Mouse (Mus musculus) MEL-GATA-1-ER (cell line): ENCODE measurements at regions not wholly inside any gene's neighbourhood (a gene's known extent, or its start where the extent isn't known, plus 50 kb on each side); places are given as distances from the start of the nearest gene placed in this dataset.

Experiments
- DNase-seq: peaks from one replicate; pipeline ENCODE4 v3.0.0-alpha.2; 2012; ENCODE audit warnings: low read depth; ENCODE audit errors: extremely low read depth

DNA sequence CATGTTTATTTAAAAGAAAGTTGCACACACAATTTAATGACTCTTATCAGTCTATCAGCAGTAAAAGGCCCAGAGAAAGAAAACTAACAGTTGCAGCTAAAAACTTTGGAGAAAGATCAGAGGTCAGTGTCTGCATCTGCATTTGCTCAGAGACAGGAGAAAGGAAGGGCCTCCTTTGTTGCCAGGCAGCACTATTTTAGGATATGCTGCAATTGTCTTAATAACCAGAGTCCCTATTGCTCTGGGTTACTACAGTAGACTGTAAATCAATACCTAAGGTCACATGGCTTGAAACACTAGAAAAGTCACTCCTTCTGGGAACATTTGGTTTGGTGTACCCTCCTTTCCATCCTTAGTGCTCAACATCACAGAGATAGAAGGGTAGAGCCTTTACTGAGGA, 175.7 kb downstream of the Hdgfl1 start:
- no peak for DNase-seq

DNA sequence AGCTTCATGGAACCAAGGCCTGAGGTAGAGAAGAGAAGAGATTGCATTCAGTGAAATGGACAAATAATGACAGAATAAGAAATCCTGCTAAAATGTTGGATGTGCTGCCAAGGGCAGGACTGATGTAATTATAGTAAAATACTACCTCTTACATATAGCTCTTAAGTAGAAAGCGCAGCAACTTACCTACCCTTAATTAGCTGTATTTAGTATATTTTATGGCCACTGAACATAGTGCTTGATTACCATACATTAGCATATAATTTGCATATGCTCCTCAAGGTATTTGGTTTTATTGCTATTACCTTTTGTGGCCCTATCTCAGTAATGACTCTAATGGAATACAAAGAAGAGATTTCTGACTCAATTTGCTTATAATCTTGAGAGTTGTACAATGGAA, 176.2 kb downstream of the Hdgfl1 start:
- no peak for DNase-seq

DNA sequence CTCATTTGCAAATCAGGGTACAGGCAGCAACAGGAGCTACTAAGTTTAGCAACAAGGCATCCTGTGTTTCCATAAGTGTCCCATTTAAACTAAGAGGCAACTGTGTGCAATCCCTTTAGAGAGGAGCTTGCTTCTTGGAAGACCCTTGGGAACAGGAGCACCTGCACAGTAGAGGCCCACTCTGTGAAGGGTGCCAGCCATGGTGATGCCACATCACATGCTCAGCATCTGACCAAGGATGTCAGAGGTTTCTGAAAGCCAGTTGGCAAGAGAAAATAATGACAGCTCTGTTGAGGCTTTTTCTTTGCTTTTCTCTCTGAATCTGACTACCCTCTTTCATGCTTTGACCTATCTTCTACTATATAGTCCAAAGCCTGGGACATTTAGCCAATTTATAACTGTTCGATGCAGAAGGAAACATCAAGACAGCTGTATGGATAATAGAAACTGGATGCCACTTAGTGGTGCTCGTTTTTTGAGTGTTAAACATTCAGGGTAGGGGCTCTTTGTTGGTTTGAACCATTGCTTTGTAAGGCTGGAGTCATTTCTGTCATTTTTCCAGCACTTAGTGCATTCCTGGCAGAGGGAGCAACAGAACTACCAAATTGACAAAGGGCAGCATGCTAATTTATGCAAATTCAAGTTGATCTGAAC, 193.9 kb downstream of the Hdgfl1 start:
- no peak for DNase-seq

DNA sequence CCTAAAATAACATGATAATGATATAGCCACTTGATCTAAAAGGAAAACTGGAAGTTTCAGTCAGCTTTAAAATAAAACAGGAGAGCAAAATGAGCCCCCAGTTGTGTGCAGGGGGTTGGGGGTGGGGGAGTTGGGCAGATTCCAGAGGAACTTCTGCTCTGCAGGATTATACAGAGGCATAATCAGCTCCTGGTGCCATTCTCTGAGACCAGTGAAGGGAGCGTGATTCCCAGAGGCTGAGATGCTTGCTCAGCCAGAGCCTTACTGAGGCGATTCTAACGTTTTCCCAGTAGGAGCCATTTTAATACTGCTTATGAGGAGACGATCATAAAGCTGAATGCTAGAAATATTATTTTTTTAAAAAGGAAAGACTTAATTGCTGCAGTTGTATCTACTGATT, 200.5 kb downstream of the Hdgfl1 start:
- DNase-seq: no peak

DNA sequence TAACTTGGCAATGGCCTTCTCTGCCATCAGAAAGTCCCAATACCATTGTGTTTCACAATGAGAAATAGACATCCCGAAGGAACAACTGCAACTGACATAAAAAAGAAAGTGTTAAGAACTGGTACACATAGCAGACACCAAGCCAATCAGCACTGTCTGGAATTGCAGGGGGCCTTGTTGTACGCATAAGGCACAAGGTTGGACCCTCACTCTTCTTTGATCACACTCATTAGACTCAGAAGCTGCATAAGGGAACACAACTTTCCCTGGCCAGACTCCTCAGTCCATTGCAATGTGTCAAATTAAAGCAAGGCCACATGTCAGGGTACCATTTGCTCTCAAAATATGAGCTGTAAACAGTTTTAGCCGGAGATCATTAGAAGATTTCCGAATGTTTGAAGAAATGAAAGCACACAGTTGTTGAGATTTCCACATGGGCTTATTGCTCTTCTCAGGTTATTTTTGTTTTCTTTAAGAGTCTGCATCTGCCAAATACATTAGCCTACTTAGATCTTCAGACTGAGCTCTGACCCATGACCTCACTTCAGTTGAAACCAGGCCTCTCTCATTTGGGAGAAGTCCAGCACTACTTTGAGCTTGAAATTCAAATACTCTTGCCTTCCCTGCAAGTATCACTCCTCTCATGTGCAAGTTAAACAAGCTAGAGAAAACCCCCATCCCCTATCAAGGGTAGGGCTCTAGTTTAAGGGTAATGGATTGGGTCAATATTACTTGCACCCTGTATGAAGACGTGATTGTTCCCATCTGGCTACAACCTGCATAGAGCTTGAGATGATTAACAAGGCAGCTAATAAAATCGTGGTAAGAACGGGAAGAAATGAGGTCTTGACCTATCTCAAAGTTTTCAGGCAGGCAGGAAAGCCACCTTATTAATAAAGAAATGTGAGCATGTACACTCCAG, 204.8 kb downstream of the Hdgfl1 start:
- DNase-seq: no peak

DNA sequence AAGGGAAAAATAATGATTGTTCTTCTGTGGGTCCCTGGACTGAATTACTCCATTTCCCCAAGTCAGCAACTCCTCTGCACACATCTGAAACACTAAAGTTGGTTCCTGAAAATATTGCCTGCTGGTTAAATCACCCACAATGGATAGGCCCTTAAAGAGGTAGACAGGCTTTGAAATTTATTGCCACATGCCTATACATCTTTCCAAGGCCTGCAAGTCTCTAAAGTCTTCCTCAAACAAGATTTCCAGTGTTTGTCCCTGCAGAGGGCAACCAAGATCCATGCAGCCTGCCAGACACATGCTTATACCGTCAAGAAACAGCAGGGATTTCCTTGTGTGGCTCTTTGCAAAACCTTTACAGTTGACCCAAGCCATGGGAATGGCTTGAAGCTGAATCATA, 211.6 kb downstream of the Hdgfl1 start:
- no peak for DNase-seq

DNA sequence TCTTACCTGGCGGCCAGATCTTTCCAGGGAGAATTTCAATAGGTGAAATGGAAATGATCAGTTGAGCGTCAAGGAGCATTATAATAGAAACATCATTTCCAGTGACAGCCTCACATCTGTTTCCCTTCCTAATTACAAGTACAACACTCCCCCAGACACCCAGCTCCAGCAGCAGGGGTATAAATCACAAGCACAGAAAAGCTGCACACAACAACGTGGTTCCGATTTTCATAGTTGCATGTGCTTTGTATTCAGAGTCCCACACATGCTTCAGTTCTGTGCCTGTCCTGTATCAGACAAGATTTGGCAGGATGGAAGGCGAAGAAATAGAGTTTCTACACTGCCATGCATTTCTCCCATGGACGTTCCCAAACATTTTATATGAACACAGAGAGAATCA, 215.7 kb downstream of the Hdgfl1 start:
- no peak for DNase-seq

DNA sequence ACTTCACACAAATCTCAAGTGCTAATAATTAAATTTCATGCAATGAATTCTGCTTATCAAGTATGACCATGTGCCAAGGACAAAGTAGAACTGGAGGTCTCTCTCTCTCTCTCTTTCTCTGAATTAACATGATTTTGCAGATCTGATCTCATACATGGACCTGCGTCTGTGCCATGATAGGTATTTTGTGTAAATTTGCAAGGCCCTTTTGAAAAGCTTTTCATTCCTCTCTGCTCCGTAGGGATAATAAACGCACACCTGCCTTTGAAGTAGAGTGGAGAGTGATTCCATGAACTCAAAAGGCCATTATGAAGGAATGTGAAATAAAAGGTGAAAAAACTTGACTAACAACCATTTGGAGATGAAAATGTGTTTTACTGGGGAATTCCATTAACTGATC, 217.8 kb downstream of the Hdgfl1 start:
- no peak for DNase-seq

DNA sequence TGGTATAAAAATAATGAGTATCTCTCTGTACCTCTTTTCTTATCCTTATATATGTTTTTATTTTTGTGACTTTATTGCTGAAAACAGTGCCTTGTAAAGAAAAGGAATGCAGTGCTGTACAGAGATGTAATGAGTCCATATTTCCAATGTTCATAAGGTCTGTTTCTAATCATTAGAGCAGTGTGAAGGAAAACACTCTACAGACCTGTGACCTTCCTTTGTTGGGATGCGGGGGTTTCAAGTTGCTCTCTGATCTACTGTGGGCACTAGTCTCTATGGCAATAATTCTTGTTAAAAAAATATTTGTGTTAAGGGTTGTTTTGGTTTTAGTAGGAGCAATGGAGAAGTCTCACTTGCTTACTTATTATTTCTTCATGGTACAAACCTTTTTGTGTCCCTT, 231.0 kb downstream of the Hdgfl1 start:
- no peak for DNase-seq

DNA sequence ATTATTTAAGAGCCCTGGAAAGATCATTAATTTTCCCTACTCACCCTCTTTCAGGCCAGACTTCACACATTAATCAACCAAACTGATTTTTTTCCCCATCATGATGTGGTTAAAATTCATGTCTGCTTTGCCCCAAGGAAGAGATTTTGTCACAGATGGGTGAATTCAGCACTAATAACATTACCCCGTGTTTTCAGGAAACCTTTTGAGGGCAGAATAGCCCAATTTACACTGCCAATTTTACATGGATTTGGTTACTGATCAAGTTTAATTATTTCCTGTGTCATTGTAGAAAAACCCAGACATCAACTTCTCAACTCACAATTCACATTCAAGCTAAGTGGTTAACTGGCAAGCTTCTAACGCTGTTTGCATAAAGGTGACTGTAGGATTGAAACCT, 233.4 kb downstream of the Hdgfl1 start:
- DNase-seq: no peak

DNA sequence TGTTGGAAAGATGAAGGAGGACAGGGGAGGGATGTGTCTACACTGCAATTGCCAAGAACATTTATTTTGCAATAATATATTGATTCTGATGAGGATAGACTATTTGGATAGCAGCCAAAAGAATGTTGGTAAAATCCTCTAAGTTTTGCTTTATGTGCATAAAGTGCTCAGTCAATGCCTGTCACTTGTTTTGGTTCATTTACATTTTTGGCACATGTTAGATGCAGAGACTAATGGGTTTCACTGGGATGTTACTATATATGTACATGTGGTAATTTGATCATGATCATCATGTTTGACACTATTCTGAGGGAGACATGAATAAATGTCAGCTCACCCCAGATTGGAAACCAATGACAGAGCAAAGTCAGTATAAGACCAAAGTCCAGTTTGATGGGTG, 237.2 kb downstream of the Hdgfl1 start:
- DNase-seq: no peak

DNA sequence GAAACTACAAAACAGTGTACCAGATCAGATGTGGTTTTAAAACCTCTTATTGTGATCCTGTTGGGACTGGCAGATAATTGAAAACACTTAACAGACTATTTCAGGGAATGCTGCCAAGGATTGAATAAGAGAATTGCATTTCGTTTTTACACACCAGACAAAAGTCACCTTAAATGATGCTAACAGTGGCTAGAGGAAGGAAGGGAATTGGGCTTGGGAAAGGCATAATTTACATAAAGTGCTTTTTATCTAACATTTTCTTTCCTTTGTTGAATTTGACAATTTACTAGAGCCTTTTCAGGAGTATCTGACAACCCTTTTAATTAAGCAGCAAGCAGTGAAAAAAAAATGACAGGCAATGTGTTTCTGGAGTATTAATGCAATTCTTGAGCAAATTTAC, 250.9 kb downstream of the Hdgfl1 start:
- no peak for DNase-seq

DNA sequence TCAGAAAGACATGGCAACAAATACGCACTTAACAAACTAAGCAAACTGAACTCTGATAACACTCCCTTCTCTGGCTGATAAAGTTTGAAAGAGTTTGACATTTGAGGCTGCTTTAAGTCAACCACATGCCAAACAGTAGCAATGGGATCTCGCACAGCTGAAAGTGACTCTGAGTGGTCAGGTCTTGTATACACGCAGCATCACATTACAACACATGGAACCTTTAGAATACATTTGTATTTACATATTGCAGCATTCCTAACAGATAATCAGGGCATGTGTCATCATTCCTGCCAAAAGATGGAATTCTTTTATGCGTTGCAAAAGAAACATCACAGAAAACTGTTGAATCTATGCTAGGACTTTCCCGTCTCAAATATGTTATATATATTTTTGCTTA, 251.5 kb downstream of the Hdgfl1 start:
- DNase-seq: no peak

DNA sequence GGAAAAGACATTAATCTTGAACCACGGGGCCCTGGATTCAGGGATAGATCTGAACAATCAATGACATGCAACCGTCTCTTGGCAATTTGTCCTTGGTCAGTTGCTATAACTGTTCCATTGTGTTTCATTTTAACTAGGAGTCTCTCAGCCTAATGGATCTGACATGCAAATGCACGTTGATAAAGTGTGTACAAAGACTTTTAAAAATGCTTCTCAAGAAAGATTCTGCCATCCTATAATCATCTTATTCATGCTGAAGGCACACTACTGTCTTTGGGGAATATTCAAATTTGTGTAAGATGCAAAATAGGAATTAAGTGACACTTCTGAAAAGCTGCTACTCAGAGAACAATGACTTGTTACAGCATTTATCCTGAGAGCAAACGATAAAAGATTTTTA, 252.3 kb downstream of the Hdgfl1 start:
- no peak for DNase-seq

DNA sequence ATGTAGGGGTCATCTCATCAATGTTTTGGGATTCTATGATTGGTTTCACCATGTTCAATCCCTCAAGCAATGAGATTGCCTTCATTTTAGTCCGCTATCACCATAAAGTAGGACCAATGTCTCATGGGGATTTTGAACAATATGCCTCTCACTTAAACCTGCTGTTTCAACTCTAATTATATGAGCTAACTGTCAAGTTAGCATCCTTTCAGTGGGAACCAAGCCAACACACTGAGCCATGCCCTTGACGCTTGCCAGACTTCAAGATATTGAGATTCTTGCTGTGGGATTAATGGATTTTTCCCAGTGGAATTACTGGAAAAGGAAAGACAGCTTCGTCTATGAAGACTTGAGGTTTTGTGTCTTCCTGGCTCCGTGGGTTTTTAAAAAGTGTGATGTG, 259.5 kb downstream of the Hdgfl1 start:
- DNase-seq: no peak

DNA sequence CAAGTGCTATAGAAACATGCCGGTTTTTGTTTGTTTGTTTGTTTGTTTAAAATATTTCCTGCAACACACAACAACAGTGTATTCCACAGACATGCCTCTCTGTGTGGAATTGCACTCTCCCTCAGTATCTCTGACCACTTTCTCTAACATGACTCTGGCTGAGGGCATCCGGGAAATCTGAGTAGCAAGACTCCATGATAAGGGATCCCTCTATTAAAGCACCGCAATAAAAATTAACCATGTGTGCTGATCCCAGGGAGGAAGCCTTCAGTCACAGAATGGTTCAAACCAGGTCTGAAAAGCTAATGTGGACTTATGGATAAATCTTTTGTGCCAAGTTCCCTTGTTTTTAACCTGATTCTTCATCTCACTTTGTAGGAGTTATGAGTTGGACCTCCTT, 260.1 kb downstream of the Hdgfl1 start:
- no peak for DNase-seq

DNA sequence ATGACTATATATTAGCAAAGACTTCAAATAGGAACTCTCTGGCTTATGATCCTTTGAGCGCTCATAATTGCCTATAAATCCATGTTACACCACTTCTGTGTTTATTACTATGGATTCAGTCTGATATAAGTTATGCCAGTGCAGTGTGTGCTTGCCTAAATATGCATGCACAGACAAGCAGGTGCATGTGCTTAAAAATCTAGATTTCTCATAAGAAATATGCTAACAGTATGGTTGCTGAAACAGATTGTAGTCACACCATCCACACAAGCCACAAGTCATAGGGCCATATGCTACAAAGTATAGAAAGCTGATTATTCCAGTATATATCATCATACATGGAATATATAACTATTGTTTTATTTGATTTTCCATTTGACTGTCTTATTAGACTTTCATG, 266.2 kb downstream of the Hdgfl1 start:
- no peak for DNase-seq

DNA sequence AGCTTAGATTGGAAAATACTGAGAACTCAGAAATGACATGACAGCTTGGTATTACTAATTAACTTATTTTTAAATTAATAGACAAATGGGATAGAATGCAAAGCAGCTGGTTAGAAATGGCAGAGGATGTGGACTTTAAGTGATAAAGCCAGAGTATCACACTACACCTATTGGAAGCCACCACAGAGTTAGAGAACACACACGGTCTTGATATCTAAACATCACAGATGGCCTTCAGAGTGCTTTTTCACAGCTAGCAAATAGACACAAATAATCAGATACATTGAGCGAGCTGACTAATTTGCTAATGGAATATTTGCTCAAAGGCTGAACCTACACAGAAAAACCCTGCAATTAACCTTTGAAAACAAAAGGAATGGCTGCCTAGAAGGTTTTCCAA, 272.9 kb downstream of the Hdgfl1 start:
- no peak for DNase-seq

DNA sequence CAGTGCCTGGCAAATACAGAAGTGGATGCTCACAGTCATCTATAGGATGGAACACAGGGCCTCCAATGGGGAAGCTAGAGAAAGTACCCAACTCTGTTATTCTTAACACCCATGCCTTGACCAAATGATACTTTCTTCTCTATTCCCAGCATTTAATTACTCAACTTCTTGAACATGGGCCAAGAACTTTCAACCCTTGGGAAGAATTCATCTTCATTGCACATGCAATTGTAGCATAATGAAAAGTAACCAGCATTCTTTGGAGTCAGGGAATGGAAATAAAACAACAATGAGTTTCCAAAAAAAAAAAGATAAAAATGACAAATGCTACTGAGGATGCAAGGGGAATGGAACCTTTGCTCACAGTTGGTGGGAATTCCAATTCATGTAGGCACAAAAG, 274.1 kb downstream of the Hdgfl1 start:
- DNase-seq: no peak

DNA sequence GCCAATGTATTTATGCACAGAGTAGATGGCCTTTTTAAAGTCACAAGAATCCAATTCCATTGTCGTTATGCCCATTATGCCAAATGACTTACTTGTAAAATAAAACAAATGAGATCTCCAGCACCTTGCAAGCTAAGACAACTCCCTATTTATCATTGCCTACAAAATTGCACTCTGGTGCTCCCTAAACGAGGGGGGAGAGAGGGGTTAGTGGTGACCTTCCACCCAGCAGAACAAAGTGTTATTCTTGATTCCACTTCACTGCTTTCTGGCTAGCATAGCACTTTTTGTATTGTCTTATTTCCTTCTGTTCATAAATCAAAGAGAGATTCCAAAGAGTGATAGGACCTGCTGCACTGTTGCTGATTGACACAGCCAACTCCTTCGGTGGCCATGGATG, 300.6 kb downstream of the Hdgfl1 start:
- DNase-seq: no peak

DNA sequence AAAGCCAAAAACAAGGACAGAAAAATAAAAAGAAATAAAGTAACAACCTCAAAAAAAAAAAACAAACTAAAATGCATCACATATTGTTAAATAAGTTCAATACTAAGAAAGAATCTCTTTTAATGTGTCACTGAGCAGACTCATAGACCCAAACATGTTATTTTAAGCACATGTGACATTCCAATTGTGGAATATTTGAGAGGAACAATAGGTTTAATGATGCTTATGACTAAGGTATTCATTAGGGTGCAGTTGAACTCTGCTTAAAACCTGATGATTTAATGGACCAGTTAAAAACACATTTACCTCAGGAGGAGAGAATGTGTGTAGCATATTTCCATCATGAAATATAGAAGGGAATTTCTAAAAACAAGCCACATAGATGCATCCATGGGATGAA, 302.4 kb downstream of the Hdgfl1 start:
- DNase-seq: no peak

DNA sequence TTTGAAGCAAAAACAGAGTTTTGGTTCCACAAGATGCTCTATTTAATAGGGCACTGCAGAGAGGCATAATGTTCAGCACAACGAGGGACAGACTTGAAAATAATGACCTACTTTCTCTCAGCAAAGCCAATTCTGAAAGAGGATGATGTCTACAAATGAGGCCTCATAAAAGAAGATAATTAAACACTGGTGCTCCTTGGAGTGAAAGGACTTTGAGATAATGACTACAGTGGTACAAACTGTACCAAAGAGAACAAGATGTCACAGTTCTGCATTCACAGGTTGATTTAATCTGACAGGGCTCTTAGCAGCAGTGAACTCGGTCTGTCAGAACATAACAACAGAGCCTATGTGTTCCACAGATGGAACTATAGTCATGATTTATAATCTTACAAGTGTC, 305.4 kb downstream of the Hdgfl1 start:
- DNase-seq: no peak

DNA sequence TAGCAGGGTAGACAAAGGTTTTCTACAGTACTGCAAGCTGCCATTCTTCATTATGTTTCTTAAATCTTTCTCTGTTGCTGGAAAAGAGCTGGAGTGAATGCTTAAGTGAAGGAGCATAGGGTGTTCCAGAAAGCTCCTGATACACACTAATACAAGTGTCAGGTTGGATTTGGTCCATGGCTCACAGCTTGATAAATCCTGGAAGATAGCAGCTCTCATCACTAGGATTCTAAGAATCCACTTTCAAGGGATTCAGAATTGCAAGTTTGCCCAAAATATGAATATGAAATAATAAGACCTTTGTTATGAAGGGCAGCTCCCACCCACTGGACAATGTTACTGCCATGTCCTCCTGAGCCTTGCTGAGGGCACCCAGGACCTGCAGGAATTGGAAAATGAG, 305.9 kb downstream of the Hdgfl1 start:
- no peak for DNase-seq
